Mouse (Mus musculus): ENCODE measurements around the gene Nacc2. TPM values are rescaled to one million over a fixed set of nuclear protein-coding genes. Genes with fewer than 3 reads are reported as not detected.

The Nacc2 gene
- total and polyA plus RNA-seq, 2 experiments from 2014 or later, result 29.9 to 61.4 TPM

- Histone ChIP-seq H3K4me3 (ENCODE audit: low read length) (peak overlapping the region; percentile 21; the same call in 1 of the 2 replicates), H3K9me3 (ENCODE audit: low read length) (no peaks in the 10 kb centered on the region), H3K4me2 (ENCODE audit: low read depth, low read length) (peak overlapping the region; percentile 53), H3K36me3 (ENCODE audit: insufficient read depth, low read length) (peaks cover 9% of the 10 kb centered on the region), H3K27ac (peak overlapping the region; percentile 80), H3K9ac (replicated peaks; ENCODE audit: low read length) (peak overlapping the region; percentile 44), H3K27me3 (ENCODE audit: insufficient read depth, low read length) (no peaks in the 10 kb centered on the region), H3K4me1 (ENCODE audit: insufficient read depth, low read length) (peaks cover 21% of the 10 kb centered on the region)
- peak; percentile 66 for TF ChIP-seq CTCF (IDR thresholded peaks at IDR 0.05; ENCODE audit: low read depth)
- peak; percentile 83 for ATAC-seq
- WGBS, result 3% methylated on average over 25 of the region's 25 CpGs
- peak; percentile 89 for DNase-seq (ENCODE audit: low spot score)
These were observed 9.9 kb upstream of the Nacc2 start for GRCm38 (mm10) chr2:26132628-26133551.

- no peak for TF ChIP-seq CTCF (IDR thresholded peaks at IDR 0.05; ENCODE audit: low read depth)
- Histone ChIP-seq H3K9me3 (ENCODE audit: low read length) (no peaks in the 10 kb centered on the region), H3K4me2 (ENCODE audit: low read depth, low read length) (no peak overlapping the region), H3K27me3 (ENCODE audit: insufficient read depth, low read length) (no peaks in the 10 kb centered on the region), H3K27ac (no peak overlapping the region), H3K4me1 (ENCODE audit: insufficient read depth, low read length) (peaks cover 21% of the 10 kb centered on the region), H3K9ac (replicated peaks; ENCODE audit: low read length) (no peak overlapping the region), H3K36me3 (ENCODE audit: insufficient read depth, low read length) (no peaks in the 10 kb centered on the region), H3K4me3 (ENCODE audit: low read length) (no peak overlapping the region)
- 69% methylated on average over 2 of the region's 2 CpGs for WGBS
- no peak for ATAC-seq
- DNase-seq (ENCODE audit: low spot score), result no peak
These were observed 8.3 kb upstream of the Nacc2 start for GRCm38 (mm10) chr2:26131327-26131726.

GRCm38 (mm10) chr2:26129962-26130361 is 6.9 kb upstream of the Nacc2 start:
- no peak overlapping the region for H3K27ac ChIP-seq
- peaks cover 21% of the 10 kb centered on the region for H3K4me1 ChIP-seq (ENCODE audit: insufficient read depth, low read length)
- no peak overlapping the region for H3K4me2 ChIP-seq (ENCODE audit: low read depth, low read length)
- no peaks in the 10 kb centered on the region for H3K36me3 ChIP-seq (ENCODE audit: insufficient read depth, low read length)
- H3K27me3 ChIP-seq (ENCODE audit: insufficient read depth, low read length), result no peaks in the 10 kb centered on the region
- no peak overlapping the region for H3K9ac ChIP-seq (replicated peaks; ENCODE audit: low read length)
- 37% methylated on average over 3 of the region's 3 CpGs for WGBS
- no peak overlapping the region for H3K4me3 ChIP-seq (ENCODE audit: low read length)
- H3K9me3 ChIP-seq (ENCODE audit: low read length), result no peaks in the 10 kb centered on the region
- DNase-seq (ENCODE audit: low spot score), result no peak
- TF ChIP-seq CTCF (IDR thresholded peaks at IDR 0.05; ENCODE audit: low read depth), result no peak
- ATAC-seq, result no peak

GRCm38 (mm10) chr2:26129346-26129745 is 6.3 kb upstream of the Nacc2 start:
- Histone ChIP-seq H3K27me3 (ENCODE audit: insufficient read depth, low read length) (no peaks in the 10 kb centered on the region), H3K9me3 (ENCODE audit: low read length) (no peaks in the 10 kb centered on the region), H3K9ac (replicated peaks; ENCODE audit: low read length) (no peak overlapping the region), H3K4me2 (ENCODE audit: low read depth, low read length) (no peak overlapping the region), H3K27ac (no peak overlapping the region), H3K36me3 (ENCODE audit: insufficient read depth, low read length) (no peaks in the 10 kb centered on the region), H3K4me1 (ENCODE audit: insufficient read depth, low read length) (peaks cover 21% of the 10 kb centered on the region), H3K4me3 (ENCODE audit: low read length) (no peak overlapping the region)
- DNase-seq (ENCODE audit: low spot score), result no peak
- WGBS, result 100% methylated on average over 2 of the region's 2 CpGs
- no peak for TF ChIP-seq CTCF (IDR thresholded peaks at IDR 0.05; ENCODE audit: low read depth)
- ATAC-seq, result no peak

- H3K27me3 ChIP-seq (ENCODE audit: insufficient read depth, low read length), result no peaks in the 10 kb centered on the region; the same call in 1 of the 2 replicates
- WGBS, result under 1% methylated on average over 98 of the region's 109 CpGs
These were observed 595 bp downstream of the Nacc2 start for GRCm38 (mm10) chr2:26122171-26123078.

GRCm38 (mm10) chr2:26121541-26122083 is 1.4 kb downstream of the Nacc2 start:
- peak overlapping the region; percentile 75 for H3K4me3 ChIP-seq (ENCODE audit: low read length)
- H3K27ac ChIP-seq, result no peak overlapping the region
- peaks cover 12% of the 10 kb centered on the region for H3K4me1 ChIP-seq (ENCODE audit: insufficient read depth, low read length)
- DNase-seq (ENCODE audit: low spot score) (no peak), ATAC-seq (no peak)
- no peaks in the 10 kb centered on the region for H3K9me3 ChIP-seq (ENCODE audit: low read length)
- H3K9ac ChIP-seq (replicated peaks; ENCODE audit: low read length), result peak overlapping the region; percentile 63; the same call in 1 of the 2 replicates
- WGBS, result 28% methylated on average over 17 of the region's 17 CpGs
- no peaks in the 10 kb centered on the region for H3K36me3 ChIP-seq (ENCODE audit: insufficient read depth, low read length)
- TF ChIP-seq CTCF (IDR thresholded peaks at IDR 0.05; ENCODE audit: low read depth), result no peak
- peak overlapping the region; percentile 99 for H3K4me2 ChIP-seq (ENCODE audit: low read depth, low read length)
- no peaks in the 10 kb centered on the region; the same call in 1 of the 2 replicates for H3K27me3 ChIP-seq (ENCODE audit: insufficient read depth, low read length)

More at GRCm38 (mm10) chr2:26122171-26123078, 595 bp downstream of the Nacc2 start:
- no peaks in the 10 kb centered on the region for H3K9me3 ChIP-seq (ENCODE audit: low read length)
- H3K4me1 ChIP-seq (ENCODE audit: insufficient read depth, low read length), result peaks cover 12% of the 10 kb centered on the region
- TF ChIP-seq CTCF (IDR thresholded peaks at IDR 0.05; ENCODE audit: low read depth), result no peak
- peak overlapping the region; percentile 99 for H3K4me2 ChIP-seq (ENCODE audit: low read depth, low read length)
- peak overlapping the region; percentile 63 for H3K9ac ChIP-seq (replicated peaks; ENCODE audit: low read length)
- DNase-seq (ENCODE audit: low spot score) (peak; percentile 66), ATAC-seq (peak; percentile 53; the same call in 1 of the 2 replicates)
- H3K36me3 ChIP-seq (ENCODE audit: insufficient read depth, low read length), result no peaks in the 10 kb centered on the region
- H3K27ac ChIP-seq, result peak overlapping the region; percentile 26; the same call in 1 of the 2 replicates
- peak overlapping the region; percentile 75 for H3K4me3 ChIP-seq (ENCODE audit: low read length)
